9 mouse cellular contexts compared by ENCODE assay signal in genomic region chr3:27280280-27280749, GRCm38 (mm10). TPM values are rescaled to one million over a fixed set of nuclear protein-coding genes. Genes with fewer than 3 reads are reported as not detected.
DNase-seq lines count a peak whose midpoint lies in the region; ATAC-seq and TF ChIP-seq lines count a peak whose summit lies in the region.
"Had no signal": no experiment of that assay in that cellular context is flagged by ENCODE, and none has a peak within 500 bp of the region (broad histone marks: within the 10 kb centered on the region; RNA-seq: fewer than 3 reads in every experiment).

No protein-coding gene starts in this region.

- no peaks in the 10 kb centered on the region for H3K9me3 ChIP-seq in liver, postnatal 0 days (ENCODE audit: low read length)
- H3K9me3 ChIP-seq in forebrain, embryonic 11.5 days (ENCODE audit: control insufficient read depth, low read length), result no peaks in the 10 kb centered on the region
- H3K9me3 ChIP-seq in limb, embryonic 10.5 days (replicated peaks), result no peaks in the 10 kb centered on the region
- H3K9me3 ChIP-seq: embryonic facial prominence, embryonic 12.5 days had no signal

- TF ChIP-seq CTCF in liver, postnatal 0 days (IDR thresholded peaks at IDR 0.05; ENCODE audit: low read depth), result no peak

- peak; percentile 50 for DNase-seq in MN1 (ENCODE audit: low spot score)
- DNase-seq in adrenal gland, postnatal 25 days, result peak; percentile 20
- peak; percentile 43 for DNase-seq in liver, postnatal 0 days
- DNase-seq in left cerebral cortex, adult 11 months (ENCODE audit: low spot score), result no peak
- no peak for DNase-seq in forebrain, embryonic 11.5 days (ENCODE audit: low spot score)
- no peak for DNase-seq in layer of hippocampus, postnatal 14 days (ENCODE audit: low spot score in 2 of 2)
- DNase-seq in limb, embryonic 10.5 days (ENCODE audit: low spot score), result no peak

- ATAC-seq in inflammation-experienced regulatory T-cells, adult 6 months, result peak; percentile 23
- peak; percentile 40 for ATAC-seq in liver, postnatal 0 days
- no peak for ATAC-seq in forebrain, embryonic 11.5 days (replicated peaks; ENCODE audit: low FRiP score)

- H3K27me3 ChIP-seq in liver, postnatal 0 days (ENCODE audit: insufficient read depth, low read length), result no peaks in the 10 kb centered on the region
- no peaks in the 10 kb centered on the region for H3K27me3 ChIP-seq in forebrain, embryonic 11.5 days (ENCODE audit: control insufficient read depth, insufficient read depth, low read length)
- H3K27me3 ChIP-seq in limb, embryonic 10.5 days (ENCODE audit: low read depth, poor library complexity, severe bottlenecking), result peaks cover 24% of the 10 kb centered on the region; the same call in 1 of the 2 replicates
- H3K27me3 ChIP-seq: embryonic facial prominence, embryonic 12.5 days had no signal

- H3K9ac ChIP-seq in liver, postnatal 0 days (replicated peaks), result no peak overlapping the region
- H3K9ac ChIP-seq in forebrain, embryonic 11.5 days (ENCODE audit: low read length), result no peak overlapping the region
- H3K9ac ChIP-seq: embryonic facial prominence, embryonic 12.5 days had no signal

- peaks cover 12% of the 10 kb centered on the region for H3K4me1 ChIP-seq in liver, postnatal 0 days (ENCODE audit: insufficient read depth)
- no peaks in the 10 kb centered on the region for H3K4me1 ChIP-seq in forebrain, embryonic 11.5 days (replicated peaks; ENCODE audit: control insufficient read depth, insufficient read depth, low read length)
- peaks cover 11% of the 10 kb centered on the region for H3K4me1 ChIP-seq in limb, embryonic 10.5 days

- H3K27ac ChIP-seq in liver, postnatal 0 days (ENCODE audit: low read depth), result peak overlapping the region; percentile 44; the same call in 1 of the 2 replicates
- H3K27ac ChIP-seq in forebrain, embryonic 11.5 days (ENCODE audit: low read depth, low read length), result no peak overlapping the region
- no peak overlapping the region for H3K27ac ChIP-seq in limb, embryonic 10.5 days
- H3K27ac ChIP-seq: embryonic facial prominence, embryonic 12.5 days had no signal

- H3K4me3 ChIP-seq in liver, postnatal 0 days (ENCODE audit: low read depth, low read length), result no peak overlapping the region
- H3K4me3 ChIP-seq in forebrain, embryonic 11.5 days (ENCODE audit: low read depth, low read length), result no peak overlapping the region
- H3K4me3 ChIP-seq in limb, embryonic 10.5 days, result no peak overlapping the region
- H3K4me3 ChIP-seq: embryonic facial prominence, embryonic 12.5 days had no signal

- WGBS in liver, postnatal 0 days (ENCODE audit: insufficient replicate concordance), result 42% methylated on average over 11 of the region's 11 CpGs
- WGBS in forebrain, embryonic 11.5 days, result 71% methylated on average over 11 of the region's 11 CpGs
- 72% methylated on average over 11 of the region's 11 CpGs for WGBS in limb, embryonic 10.5 days

- peak overlapping the region; percentile 32; the same call in 1 of the 2 replicates for H3K4me2 ChIP-seq in liver, postnatal 0 days (ENCODE audit: low read depth, low read length)
- H3K4me2 ChIP-seq in forebrain, embryonic 11.5 days (ENCODE audit: low read depth, low read length, severe bottlenecking), result no peak overlapping the region
- H3K4me2 ChIP-seq: embryonic facial prominence, embryonic 12.5 days had no signal

- H3K36me3 ChIP-seq in liver, postnatal 0 days (replicated peaks; ENCODE audit: insufficient read depth, low read length), result no peaks in the 10 kb centered on the region
- H3K36me3 ChIP-seq in forebrain, embryonic 11.5 days (ENCODE audit: control insufficient read depth, insufficient read depth, low read length), result no peaks in the 10 kb centered on the region
- H3K36me3 ChIP-seq in limb, embryonic 10.5 days, result no peaks in the 10 kb centered on the region
- H3K36me3 ChIP-seq: embryonic facial prominence, embryonic 12.5 days had no signal

- no peak for TF ChIP-seq EP300 in liver, postnatal 0 days (IDR thresholded peaks at IDR 0.05; ENCODE audit: low read depth)

RNA-seq across cellular contexts. Expression of gene Tnfsf10, which starts 36.5 kb away (rescaled TPM):
- 10.8 and 11.3 TPM in 2 replicates for total RNA-seq in adrenal gland, postnatal 25 days (2021)
- polyA plus RNA-seq in inflammation-experienced regulatory T-cells, adult 6 months (2017; shearing (Covaris generic)), result 10 to 100 TPM; 17.7 to 30.1 (median 22.4) TPM
- 0.23 and 0.37 TPM in 2 replicates for polyA plus RNA-seq in liver, postnatal 0 days (2015; fragmentation: Nextera tagmentation; extraction: Ambion mirVana)
- polyA plus RNA-seq in forebrain, embryonic 11.5 days (2014; fragmentation: Nextera tagmentation; extraction: Ambion mirVana), result not detected in 2 replicates
- total RNA-seq in layer of hippocampus, postnatal 14 days (2021), result 1 to 10 TPM in 1 of 2 experiments, under 1 TPM in 1; 0.81 to 1.2 TPM
- not detected in 2 replicates for polyA plus RNA-seq in limb, embryonic 10.5 days (2016; fragmentation: Nextera tagmentation; extraction: Ambion mirVana)

Comparison
In these comparisons a context has a peak if more than half of its experiments do, and no peak if none do; other contexts are left out.
1. DNase-seq: peak in MN1 (single experiment), adrenal gland, postnatal 25 days (single experiment) and liver, postnatal 0 days (single experiment); none in left cerebral cortex, adult 11 months (single experiment), forebrain, embryonic 11.5 days (single experiment), layer of hippocampus, postnatal 14 days (0 of 2) and limb, embryonic 10.5 days (single experiment).
2. RNA of gene Tnfsf10, which starts 36.5 kb away (polyA plus RNA-seq): 17.7 to 30.1 TPM in inflammation-experienced regulatory T-cells, adult 6 months; 0.23 to 0.37 TPM in liver, postnatal 0 days, not detected in forebrain, embryonic 11.5 days and not detected in limb, embryonic 10.5 days; every median in the first group is over 10 times any median in the second.